Mouse (Mus musculus) liver, adult 2 months (tissue): ENCODE data around the gene Igsf9.

Experiments used
- CTCF ChIP-seq: fragments of 200-500 bp; IDR thresholded peaks from 2 replicates; pipeline ENCODE4 v1.5.1; 2011; ENCODE audit warnings: low read depth, low read length, control low read depth
- POLR2A ChIP-seq: fragments of 200-500 bp; IDR thresholded peaks from 2 replicates; pipeline ENCODE4 v1.6.1; 2011; ENCODE audit warnings: low read length, control low read depth; ENCODE audit not compliant: insufficient read depth; ENCODE audit errors: extremely low read depth

DNA sequence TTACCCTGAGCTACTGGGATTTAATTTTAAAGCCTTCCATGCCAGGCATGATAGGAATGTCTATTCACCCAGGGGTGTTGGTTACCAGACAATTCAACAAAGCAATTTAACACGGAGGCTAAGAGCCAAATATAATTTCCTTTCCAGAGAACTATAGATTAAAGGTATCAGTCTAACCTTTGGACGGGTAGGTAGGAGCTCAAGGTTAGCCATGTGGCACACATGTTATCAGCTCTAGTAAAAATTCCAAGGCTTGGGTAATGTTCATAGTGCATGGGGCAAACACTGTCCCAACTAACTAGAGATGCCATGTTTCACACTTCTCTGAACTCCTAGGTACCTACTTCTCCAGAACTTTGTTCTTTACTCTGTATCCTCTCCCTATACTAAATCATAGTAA is 20.0 kb upstream of the Igsf9 start:
- TF ChIP-seq CTCF, result no peak
- no peak for TF ChIP-seq POLR2A
